Mouse (Mus musculus) E14TG2a.4 (cell line): ENCODE data around the gene Trpm3.

Experiments
- CTCF ChIP-seq: conservative IDR thresholded peaks from 2 replicates; pipeline ENCODE4 v1.5.1; 2014; ENCODE audit warnings: low read length
- POU5F1 ChIP-seq: IDR thresholded peaks from 2 replicates; pipeline ENCODE4 v1.6.1; 2014; ENCODE audit warnings: low read length, borderline replicate concordance

DNA sequence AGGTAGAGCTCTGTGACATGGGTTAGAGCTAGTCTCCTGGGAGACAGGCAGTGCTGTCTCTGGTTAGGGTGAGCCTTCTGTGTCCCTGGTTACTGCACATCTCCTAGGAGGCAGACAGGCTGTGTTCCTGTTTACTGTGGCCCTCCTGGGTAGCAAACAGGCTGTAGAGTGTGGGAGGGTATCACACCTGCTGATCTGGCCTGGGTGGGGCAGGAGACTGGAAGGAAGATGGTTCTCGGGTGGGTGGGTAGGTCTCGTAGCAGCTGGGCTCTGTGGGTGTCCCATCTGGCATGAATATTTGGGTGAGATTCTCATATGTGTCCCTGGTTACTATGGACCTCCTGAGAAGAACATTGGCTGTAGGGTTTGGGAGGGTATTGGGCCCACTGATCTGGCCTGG lies 658.1 kb downstream of the Trpm3 start:
- TF ChIP-seq CTCF (no peak), POU5F1 (no peak)
